Mouse (Mus musculus) brain, embryonic 14.5 days (tissue): ENCODE measurements at regions not wholly inside any gene's neighbourhood (a gene's known extent, or its start where the extent isn't known, plus 50 kb on each side); places are given as distances from the start of the nearest gene placed in this dataset.

Experiments
- CTCF ChIP-seq: fragments of 200-500 bp; IDR thresholded peaks from 2 replicates; pipeline ENCODE4 v1.5.1; 2012; ENCODE audit warnings: inconsistent platforms, mild to moderate bottlenecking, moderate library complexity, borderline replicate concordance; ENCODE audit not compliant: insufficient read depth, insufficient read length; ENCODE audit errors: extremely low read depth
- POLR2A ChIP-seq: fragments of 200-500 bp; IDR thresholded peaks from 2 replicates; pipeline ENCODE4 v1.6.1; 2012; ENCODE audit warnings: mild to moderate bottlenecking, inconsistent platforms, borderline replicate concordance; ENCODE audit not compliant: poor library complexity, insufficient read depth, insufficient read length, severe bottlenecking; ENCODE audit errors: extremely low read depth

DNA sequence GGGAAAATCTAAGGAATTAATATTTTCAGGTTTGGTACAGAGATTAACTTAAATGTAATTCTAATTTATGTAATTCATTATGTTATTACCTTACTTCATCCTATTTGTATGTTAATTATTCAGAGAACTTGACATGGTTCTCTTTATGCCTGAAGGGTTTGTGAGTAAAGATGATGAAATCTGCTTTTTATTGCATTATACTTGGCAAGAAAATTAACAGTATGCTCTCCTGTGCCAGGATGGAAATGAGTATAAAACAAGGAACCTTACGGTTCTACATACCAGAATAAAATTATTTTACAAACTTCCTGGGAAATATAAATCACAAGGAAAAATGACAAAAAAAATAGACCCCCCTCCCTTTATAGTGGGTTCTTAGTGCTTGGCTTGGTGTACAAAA lies 497.6 kb downstream of the Cdh10 start:
- TF ChIP-seq POLR2A (no peak), CTCF (no peak)
